Mouse (Mus musculus) forebrain, embryonic 13.5 days (tissue): ENCODE results near the gene Bmpr1b. TPM values are rescaled to one million over a fixed set of nuclear protein-coding genes. Genes with fewer than 3 reads are reported as not detected.
"Not testable (repeated sequence)": the region's sequence is repeated elsewhere in the genome, so short reads cannot be mapped to it uniquely, and the experiment has no call there.

Source experiments
- ATAC-seq: fragments of 200-750 bp; cut with Nextera tagmentation; 2 replicates; pipeline ENCODE4 v1.8.0; 2017
- H3K27ac ChIP-seq: fragments of 300-500 bp; sonication (generic); 2 replicates; pipeline ENCODE4 v1.5.1; 2015; ENCODE audit warnings: inconsistent platforms, mild to moderate bottlenecking, moderate library complexity
- H3K27me3 ChIP-seq: fragments of 300-500 bp; sonication (generic); 2 replicates; pipeline ENCODE4 v1.6.1; 2015; ENCODE audit warnings: mild to moderate bottlenecking, inconsistent platforms
- H3K36me3 ChIP-seq: fragments of 300-500 bp; sonication (generic); 2 replicates; pipeline ENCODE4 v1.6.1; 2015; ENCODE audit warnings: mild to moderate bottlenecking, inconsistent platforms; ENCODE audit not compliant: poor library complexity, severe bottlenecking
- H3K4me1 ChIP-seq: fragments of 300-500 bp; sonication (generic); 2 replicates; pipeline ENCODE4 v1.6.1; 2015; ENCODE audit warnings: inconsistent platforms
- H3K4me2 ChIP-seq: fragments of 300-500 bp; sonication (generic); 2 replicates; pipeline ENCODE4 v1.6.1; 2015; ENCODE audit warnings: inconsistent platforms, mild to moderate bottlenecking, moderate library complexity
- H3K4me3 ChIP-seq: fragments of 300-500 bp; sonication (generic); 2 replicates; pipeline ENCODE4 v1.5.1; 2015; ENCODE audit warnings: mild to moderate bottlenecking, inconsistent platforms
- H3K9ac ChIP-seq: fragments of 300-500 bp; sonication (generic); 2 replicates; pipeline ENCODE4 v1.6.1; 2015; ENCODE audit warnings: mild to moderate bottlenecking, inconsistent platforms
- H3K9me3 ChIP-seq: fragments of 300-500 bp; sonication (generic); replicated peaks from 2 replicates; pipeline ENCODE4 v1.6.1; 2016; ENCODE audit warnings: inconsistent platforms
- WGBS: fragments of 180-500 bp; shearing (Covaris S2); methylation state at CpG from one replicate; pipeline ENCODE4 v1.1.7; 2015; 5-methylcytosine and 5-hydroxymethylcytosine counted together
- polyA plus RNA-seq: library from polyadenylated mRNA; unstranded; fragments of >200 nt; fragmentation: Nextera tagmentation; extraction: Ambion mirVana; gene quantifications from 2 replicates; pipeline ENCODE4 v1.2.1, GENCODE M21; 2015

Gene Bmpr1b
- polyA plus RNA-seq: 5.5 and 6.1 TPM in 2 replicates

- H3K9me3 ChIP-seq: no peaks in the 10 kb centered on the region
- H3K27ac ChIP-seq: peak within 1 kb of the TSS; percentile 44; the same call in 1 of the 2 replicates
- peaks cover 11% of the 10 kb centered on the region for H3K4me1 ChIP-seq
These were observed at the start of gene Bmpr1b for GRCm38 (mm10) chr3:142168863-142169521. Gene Bmpr1b (minus strand): TSS chr3:142169425.

DNA sequence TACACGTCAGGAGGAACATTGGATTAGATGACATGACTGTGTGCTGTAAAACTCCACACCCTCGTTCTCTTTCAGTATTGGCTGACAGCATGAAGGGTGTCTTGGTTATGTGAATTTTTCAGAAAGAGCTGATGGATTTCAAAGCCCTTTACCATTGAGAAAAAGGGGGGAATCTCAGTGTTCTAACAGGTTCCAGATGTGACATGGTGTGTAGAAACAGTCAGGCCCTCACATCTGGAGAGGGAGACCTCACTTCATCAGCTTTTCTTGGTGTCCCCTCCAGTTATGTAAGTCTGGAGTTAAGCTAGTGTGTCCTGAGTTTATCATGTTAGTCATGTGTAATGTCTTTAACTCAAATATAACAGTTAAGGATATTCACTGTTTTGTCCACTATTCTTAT is 43.6 kb upstream of the Bmpr1b start:
- Histone ChIP-seq H3K4me2 (no peak overlapping the region), H3K27ac (no peak overlapping the region), H3K36me3 (no peaks in the 10 kb centered on the region), H3K9me3 (no peaks in the 10 kb centered on the region), H3K27me3 (no peaks in the 10 kb centered on the region), H3K4me3 (no peak overlapping the region), H3K9ac (no peak overlapping the region), H3K4me1 (peaks cover 20% of the 10 kb centered on the region)
- 82% methylated on average over 2 of the region's 2 CpGs for WGBS
- ATAC-seq: no peak

More at GRCm38 (mm10) chr3:142168863-142169521, at the start of gene Bmpr1b:
- Histone ChIP-seq H3K9ac (peak within 1 kb of the TSS; percentile 78), H3K36me3 (no peaks in the 10 kb centered on the region), H3K4me3 (peak within 1 kb of the TSS; percentile 69), H3K4me2 (peak within 1 kb of the TSS; percentile 89), H3K27me3 (peaks cover 23% of the 10 kb centered on the region)
- WGBS: under 1% methylated on average over 62 of the region's 65 CpGs
- ATAC-seq: peak; percentile 93

DNA sequence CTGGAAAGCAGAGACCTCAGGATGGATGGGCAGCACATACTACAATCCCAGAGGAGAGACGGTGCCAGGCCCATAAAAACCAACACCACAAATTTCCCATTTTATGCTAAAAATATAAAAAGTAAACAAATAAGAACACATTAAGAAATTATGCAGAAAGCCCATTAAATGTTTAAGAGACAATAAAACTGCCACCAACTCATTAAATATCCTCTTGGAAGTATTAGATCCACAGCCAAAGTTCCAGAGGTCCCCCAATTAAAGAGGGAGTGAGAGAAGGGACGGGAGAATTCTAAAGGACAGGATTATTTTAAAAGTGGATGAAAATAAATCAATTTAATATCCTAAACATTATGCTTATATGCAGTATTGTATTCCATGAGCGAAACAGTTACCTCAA is 43.0 kb upstream of the Bmpr1b start:
- H3K36me3 ChIP-seq: no peaks in the 10 kb centered on the region
- ATAC-seq: no peak
- no peaks in the 10 kb centered on the region for H3K9me3 ChIP-seq
- no peak overlapping the region for H3K4me3 ChIP-seq
- no peak overlapping the region for H3K4me2 ChIP-seq
- 72% methylated on average over 3 of the region's 3 CpGs for WGBS
- H3K4me1 ChIP-seq: peaks cover 20% of the 10 kb centered on the region
- no peak overlapping the region for H3K9ac ChIP-seq
- no peaks in the 10 kb centered on the region for H3K27me3 ChIP-seq
- H3K27ac ChIP-seq: no peak overlapping the region

DNA sequence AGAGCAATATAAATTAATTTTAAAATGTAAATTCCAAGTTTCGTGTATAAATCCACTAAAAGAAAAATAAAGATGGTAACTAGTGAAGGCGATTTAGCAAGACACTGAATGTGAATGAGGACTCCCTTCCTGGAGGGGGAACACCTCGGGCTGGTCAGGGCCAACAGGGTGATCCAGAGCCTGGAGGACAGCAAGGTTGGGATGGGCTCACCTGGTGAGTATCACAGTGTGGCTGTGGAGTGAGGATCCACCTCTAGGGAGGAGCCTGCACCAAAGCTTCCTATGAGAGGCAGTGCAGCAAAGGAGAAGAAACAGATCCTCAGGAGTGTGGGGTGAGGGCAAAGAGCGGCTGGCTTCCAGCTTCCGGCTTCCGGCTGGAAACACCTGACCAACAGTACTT is 40.8 kb upstream of the Bmpr1b start:
- no peak overlapping the region for H3K9ac ChIP-seq
- H3K9me3 ChIP-seq: no peaks in the 10 kb centered on the region
- WGBS: 84% methylated on average over 6 of the region's 6 CpGs
- H3K4me2 ChIP-seq: no peak overlapping the region
- H3K27ac ChIP-seq: no peak overlapping the region
- H3K4me3 ChIP-seq: no peak overlapping the region
- no peaks in the 10 kb centered on the region for H3K27me3 ChIP-seq
- H3K4me1 ChIP-seq: peaks cover 20% of the 10 kb centered on the region
- peak; percentile 43; the same call in 1 of the 2 replicates for ATAC-seq
- no peaks in the 10 kb centered on the region for H3K36me3 ChIP-seq

GRCm38 (mm10) chr3:142209057-142209456 is 39.8 kb upstream of the Bmpr1b start:
- no peak overlapping the region for H3K27ac ChIP-seq
- H3K4me2 ChIP-seq: no peak overlapping the region
- 65% methylated on average over 11 of the region's 11 CpGs for WGBS
- H3K27me3 ChIP-seq: no peaks in the 10 kb centered on the region
- no peak for ATAC-seq
- H3K36me3 ChIP-seq: no peaks in the 10 kb centered on the region
- no peaks in the 10 kb centered on the region for H3K9me3 ChIP-seq
- H3K4me3 ChIP-seq: no peak overlapping the region
- H3K4me1 ChIP-seq: peaks cover 20% of the 10 kb centered on the region
- H3K9ac ChIP-seq: no peak overlapping the region

DNA sequence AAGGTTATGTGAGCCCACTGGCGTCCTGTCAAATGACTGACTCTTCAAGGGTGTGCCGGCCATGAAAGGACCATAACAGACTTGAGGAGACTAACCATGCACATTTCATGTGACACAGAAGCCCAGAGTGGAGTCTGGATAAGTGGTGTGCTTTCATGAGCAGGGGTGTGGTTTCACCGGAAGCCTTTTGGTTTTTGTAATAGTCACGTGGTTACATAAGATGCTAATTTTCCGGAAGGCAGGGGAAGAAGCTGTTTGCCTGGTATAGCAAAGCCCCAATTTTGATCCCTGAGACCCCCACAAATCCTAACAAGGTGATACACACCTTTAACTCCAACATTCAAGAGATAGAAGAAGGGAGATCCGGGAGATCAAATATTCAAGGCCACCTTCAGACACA is 38.3 kb upstream of the Bmpr1b start:
- 93% methylated on average over 6 of the region's 6 CpGs for WGBS
- H3K27me3 ChIP-seq: no peaks in the 10 kb centered on the region
- H3K4me2 ChIP-seq: no peak overlapping the region
- no peak for ATAC-seq
- H3K27ac ChIP-seq: no peak overlapping the region
- H3K9ac ChIP-seq: no peak overlapping the region
- no peaks in the 10 kb centered on the region for H3K36me3 ChIP-seq
- no peak overlapping the region for H3K4me3 ChIP-seq
- no peaks in the 10 kb centered on the region for H3K9me3 ChIP-seq
- peaks cover 20% of the 10 kb centered on the region for H3K4me1 ChIP-seq

- Histone ChIP-seq H3K9ac (no peak overlapping the region), H3K27ac (no peak overlapping the region), H3K36me3 (no peaks in the 10 kb centered on the region), H3K4me3 (no peak overlapping the region), H3K27me3 (no peaks in the 10 kb centered on the region), H3K4me1 (peaks cover 20% of the 10 kb centered on the region), H3K9me3 (no peaks in the 10 kb centered on the region), H3K4me2 (no peak overlapping the region)
- ATAC-seq: no peak
- WGBS: 91% methylated on average over 3 of the region's 3 CpGs
These were observed 37.1 kb upstream of the Bmpr1b start for GRCm38 (mm10) chr3:142206316-142206715.

GRCm38 (mm10) chr3:142196142-142196541 is 26.9 kb upstream of the Bmpr1b start:
- ATAC-seq: no peak
- H3K36me3 ChIP-seq: no peaks in the 10 kb centered on the region
- no peaks in the 10 kb centered on the region for H3K9me3 ChIP-seq
- no peak overlapping the region for H3K4me2 ChIP-seq
- no peak overlapping the region for H3K9ac ChIP-seq
- no peak overlapping the region for H3K4me3 ChIP-seq
- H3K27ac ChIP-seq: no peak overlapping the region
- H3K27me3 ChIP-seq: no peaks in the 10 kb centered on the region
- no peaks in the 10 kb centered on the region for H3K4me1 ChIP-seq
- WGBS: 88% methylated on average over 8 of the region's 8 CpGs

- H3K4me3 ChIP-seq, H3K27me3 ChIP-seq, H3K27ac ChIP-seq, H3K9ac ChIP-seq, H3K36me3 ChIP-seq, H3K4me1 ChIP-seq, H3K9me3 ChIP-seq, H3K4me2 ChIP-seq, ATAC-seq: not testable (repeated sequence)
These were observed 22.4 kb upstream of the Bmpr1b start for GRCm38 (mm10) chr3:142191627-142192026.

DNA sequence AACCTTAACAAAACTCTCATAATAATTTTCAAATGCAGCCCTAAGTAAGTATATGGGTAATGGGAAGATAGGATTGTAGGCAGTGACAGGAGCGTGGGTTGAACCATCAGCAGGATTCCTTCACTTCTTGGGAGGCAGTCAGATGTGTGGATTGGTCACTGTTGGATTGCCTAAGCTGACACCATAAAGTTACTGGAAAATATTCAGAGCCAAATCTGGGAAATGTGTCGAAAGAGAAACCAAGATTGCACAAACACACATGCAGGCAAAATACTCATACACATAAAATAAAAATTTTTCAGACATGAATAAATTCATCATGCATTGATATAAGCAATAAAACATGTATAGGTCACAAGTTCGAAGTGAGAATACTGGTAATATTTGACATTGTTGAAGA is 17.3 kb upstream of the Bmpr1b start:
- Histone ChIP-seq H3K4me2 (no peak overlapping the region), H3K4me3 (no peak overlapping the region), H3K36me3 (no peaks in the 10 kb centered on the region), H3K9me3 (no peaks in the 10 kb centered on the region), H3K27ac (no peak overlapping the region), H3K9ac (no peak overlapping the region), H3K4me1 (no peaks in the 10 kb centered on the region), H3K27me3 (no peaks in the 10 kb centered on the region)
- WGBS: 93% methylated on average over 3 of the region's 3 CpGs
- ATAC-seq: no peak

- no peak overlapping the region for H3K27ac ChIP-seq
- no peaks in the 10 kb centered on the region for H3K9me3 ChIP-seq
- WGBS: 91% methylated on average over 4 of the region's 4 CpGs
- no peak overlapping the region for H3K4me3 ChIP-seq
- ATAC-seq: no peak
- H3K4me2 ChIP-seq: no peak overlapping the region
- no peaks in the 10 kb centered on the region for H3K36me3 ChIP-seq
- no peaks in the 10 kb centered on the region; the same call in 1 of the 2 replicates for H3K4me1 ChIP-seq
- peaks cover 23% of the 10 kb centered on the region for H3K27me3 ChIP-seq
- no peak overlapping the region for H3K9ac ChIP-seq
These were observed 4.8 kb upstream of the Bmpr1b start for GRCm38 (mm10) chr3:142173996-142174395.

- ATAC-seq: peak; percentile 25
- H3K9ac ChIP-seq: peak overlapping the region; percentile 78
- 3% methylated on average over 9 of the region's 9 CpGs for WGBS
- H3K4me3 ChIP-seq: peak overlapping the region; percentile 69
- H3K36me3 ChIP-seq: no peaks in the 10 kb centered on the region
- H3K27me3 ChIP-seq: peaks cover 23% of the 10 kb centered on the region
- H3K4me2 ChIP-seq: peak overlapping the region; percentile 89
- H3K9me3 ChIP-seq: no peaks in the 10 kb centered on the region
- H3K4me1 ChIP-seq: peaks cover 11% of the 10 kb centered on the region
- H3K27ac ChIP-seq: no peak overlapping the region; the same call in 1 of the 2 replicates
These were observed 868 bp downstream of the Bmpr1b start for GRCm38 (mm10) chr3:142168251-142168862.
